Mouse (Mus musculus) G1E (cell line): ENCODE results near the gene Tns2. TPM values are rescaled to one million over a fixed set of nuclear protein-coding genes. Genes with fewer than 3 reads are reported as not detected.

Source experiments
- ATAC-seq: 2 replicates; pipeline ENCODE4 v1.8.0; 2016; ENCODE audit warnings: mild to moderate bottlenecking; ENCODE audit not compliant: insufficient number of reproducible peaks, poor library complexity, low FRiP score, severe bottlenecking; ENCODE audit errors: extremely low read depth
- DNase-seq: peaks from one replicate; pipeline ENCODE4 v3.0.0; 2012; ENCODE audit warnings: low spot score
- H3K27me3 ChIP-seq: 2 replicates; pipeline ENCODE4 v1.6.1; 2012; ENCODE audit warnings: mild to moderate bottlenecking, low read length, inconsistent platforms; ENCODE audit not compliant: insufficient read depth
- H3K36me3 ChIP-seq: replicated peaks from 2 replicates; pipeline ENCODE3; 2012; ENCODE audit warnings: mild to moderate bottlenecking, inconsistent platforms
- H3K4me1 ChIP-seq: 2 replicates; pipeline ENCODE4 v1.6.1; 2012; ENCODE audit warnings: low read depth, low read length, inconsistent platforms, mixed read lengths; ENCODE audit not compliant: insufficient read depth
- H3K4me3 ChIP-seq: 2 replicates; pipeline ENCODE4 v1.5.1; 2012; ENCODE audit warnings: low read depth, mild to moderate bottlenecking, inconsistent platforms, low read length, moderate library complexity, mixed read lengths
- H3K9me3 ChIP-seq: replicated peaks from 2 replicates; pipeline ENCODE4 v1.6.1; 2012; ENCODE audit warnings: inconsistent platforms
- CTCF ChIP-seq: IDR thresholded peaks from 2 replicates; pipeline ENCODE4 v1.5.1; 2012; ENCODE audit warnings: low read depth, low read length, inconsistent platforms, mixed read lengths
- GATA1 ChIP-seq: IDR thresholded peaks from 2 replicates; pipeline ENCODE4 v1.6.1; 2012; ENCODE audit warnings: borderline replicate concordance, low read length, inconsistent platforms, mixed read lengths
- GATA2 ChIP-seq: IDR thresholded peaks from 2 replicates; pipeline ENCODE4 v1.6.1; 2012; ENCODE audit warnings: low read depth, low read length, inconsistent platforms, borderline replicate concordance
- POLR2AphosphoS5 ChIP-seq: IDR thresholded peaks from 2 replicates; pipeline ENCODE4 v1.6.1; 2012; ENCODE audit warnings: low read depth, low read length, inconsistent platforms; ENCODE audit not compliant: insufficient replicate concordance
- TAL1 ChIP-seq: conservative IDR thresholded peaks from 2 replicates; pipeline ENCODE4 v1.6.1; 2012; ENCODE audit warnings: low read depth, low read length, inconsistent platforms, mixed read lengths
- polyA plus RNA-seq: library from polyadenylated mRNA; stranded (reverse); fragments of >175 nt; gene quantifications from 2 replicates; pipeline ENCODE4 v1.2.3, GENCODE M21; 2012
- total RNA-seq, 2 experiments: library from RNA; stranded (forward) in 1 of 2; stranded (reverse) in 1 of 2; fragments of 200-1000 nt in 1 of 2; fragments of >200 nt in 1 of 2; fragmentation: Nextera tagmentation in 1 of 2; gene quantifications; 2 replicates each; pipeline ENCODE4 v1.2.3; 2014 to 2017

The Tns2 gene
- total and polyA plus RNA-seq, 3 experiments = 0.55 to 2.3 TPM; not detected in 1

- H3K27me3 ChIP-seq = peaks cover 64% of the 10 kb centered on the region
- DNase-seq = no peak
- no peak for ATAC-seq
- H3K4me3 ChIP-seq = no peak overlapping the region
- no peak for TF ChIP-seq GATA1
- no peak for TF ChIP-seq POLR2AphosphoS5
- TF ChIP-seq TAL1 = no peak
- no peak for TF ChIP-seq GATA2
- no peak for TF ChIP-seq CTCF
- no peaks in the 10 kb centered on the region for H3K9me3 ChIP-seq
- H3K36me3 ChIP-seq = peaks cover 4% of the 10 kb centered on the region
- peaks cover 87% of the 10 kb centered on the region for H3K4me1 ChIP-seq
These were observed 3.8 kb downstream of the Tns2 start for GRCm38 (mm10) chr15:102103947-102104555.

- no peak overlapping the region for H3K4me3 ChIP-seq
- no peak for DNase-seq
- no peak for ATAC-seq
These were observed 5.1 kb downstream of the Tns2 start for GRCm38 (mm10) chr15:102105360-102105759.

GRCm38 (mm10) chr15:102105764-102106730 lies 5.8 kb downstream of the Tns2 start:
- TF ChIP-seq POLR2AphosphoS5 (no peak), TAL1 (no peak), GATA1 (no peak), CTCF (no peak), GATA2 (no peak)
- DNase-seq (no peak), ATAC-seq (no peak)
- peaks cover 78% of the 10 kb centered on the region for H3K27me3 ChIP-seq
- H3K36me3 ChIP-seq = no peaks in the 10 kb centered on the region
- no peaks in the 10 kb centered on the region for H3K9me3 ChIP-seq
- H3K4me3 ChIP-seq = no peak overlapping the region
- H3K4me1 ChIP-seq = peaks cover 84% of the 10 kb centered on the region

More at GRCm38 (mm10) chr15:102105360-102105759, 5.1 kb downstream of the Tns2 start:
- TF ChIP-seq GATA1 = no peak
- TF ChIP-seq TAL1 = no peak
- no peak for TF ChIP-seq POLR2AphosphoS5
- TF ChIP-seq CTCF = no peak
- no peak for TF ChIP-seq GATA2
- Histone ChIP-seq H3K4me1 (peaks cover 84% of the 10 kb centered on the region), H3K27me3 (peaks cover 71% of the 10 kb centered on the region), H3K9me3 (no peaks in the 10 kb centered on the region), H3K36me3 (no peaks in the 10 kb centered on the region)

DNA sequence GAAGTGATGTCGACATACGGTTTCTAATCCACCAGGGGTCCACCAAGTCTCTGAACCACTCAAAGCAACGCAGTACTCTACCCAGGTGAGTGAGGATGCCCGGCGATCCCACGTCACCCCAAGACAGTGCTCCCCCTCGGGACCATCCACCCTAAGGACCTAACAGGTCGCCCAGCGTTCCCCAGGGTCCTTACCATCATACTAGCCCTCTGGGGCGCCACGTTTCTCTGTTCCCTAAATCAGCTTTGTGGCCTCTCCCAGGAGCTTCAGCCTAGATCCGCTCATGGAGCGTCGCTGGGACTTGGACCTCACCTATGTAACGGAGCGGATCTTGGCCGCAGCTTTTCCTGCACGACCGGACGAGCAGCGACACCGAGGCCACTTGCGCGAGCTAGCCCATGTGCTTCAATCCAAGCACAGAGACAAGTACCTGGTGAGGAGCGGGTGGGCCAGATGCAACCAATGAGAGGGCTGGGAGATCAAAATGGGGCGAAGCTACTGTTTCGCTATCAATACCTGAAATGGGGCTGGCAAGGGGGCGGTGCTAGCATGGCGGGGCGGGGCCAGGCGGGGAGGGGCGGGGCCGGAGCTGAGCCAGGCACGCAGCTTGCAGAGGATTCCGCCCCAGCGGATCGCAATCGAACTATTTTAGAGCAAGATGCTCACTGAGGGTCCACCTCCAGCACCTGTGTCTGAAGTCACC lies 6.7 kb downstream of the Tns2 start:
- H3K36me3 ChIP-seq = no peaks in the 10 kb centered on the region
- ATAC-seq (no peak), DNase-seq (no peak)
- H3K4me1 ChIP-seq = peaks cover 77% of the 10 kb centered on the region
- peaks cover 79% of the 10 kb centered on the region for H3K27me3 ChIP-seq
- H3K9me3 ChIP-seq = no peaks in the 10 kb centered on the region
- H3K4me3 ChIP-seq = no peak overlapping the region; the same call in 1 of the 2 replicates
- TF ChIP-seq POLR2AphosphoS5 (no peak), GATA2 (no peak), TAL1 (no peak), GATA1 (no peak), CTCF (no peak)

DNA sequence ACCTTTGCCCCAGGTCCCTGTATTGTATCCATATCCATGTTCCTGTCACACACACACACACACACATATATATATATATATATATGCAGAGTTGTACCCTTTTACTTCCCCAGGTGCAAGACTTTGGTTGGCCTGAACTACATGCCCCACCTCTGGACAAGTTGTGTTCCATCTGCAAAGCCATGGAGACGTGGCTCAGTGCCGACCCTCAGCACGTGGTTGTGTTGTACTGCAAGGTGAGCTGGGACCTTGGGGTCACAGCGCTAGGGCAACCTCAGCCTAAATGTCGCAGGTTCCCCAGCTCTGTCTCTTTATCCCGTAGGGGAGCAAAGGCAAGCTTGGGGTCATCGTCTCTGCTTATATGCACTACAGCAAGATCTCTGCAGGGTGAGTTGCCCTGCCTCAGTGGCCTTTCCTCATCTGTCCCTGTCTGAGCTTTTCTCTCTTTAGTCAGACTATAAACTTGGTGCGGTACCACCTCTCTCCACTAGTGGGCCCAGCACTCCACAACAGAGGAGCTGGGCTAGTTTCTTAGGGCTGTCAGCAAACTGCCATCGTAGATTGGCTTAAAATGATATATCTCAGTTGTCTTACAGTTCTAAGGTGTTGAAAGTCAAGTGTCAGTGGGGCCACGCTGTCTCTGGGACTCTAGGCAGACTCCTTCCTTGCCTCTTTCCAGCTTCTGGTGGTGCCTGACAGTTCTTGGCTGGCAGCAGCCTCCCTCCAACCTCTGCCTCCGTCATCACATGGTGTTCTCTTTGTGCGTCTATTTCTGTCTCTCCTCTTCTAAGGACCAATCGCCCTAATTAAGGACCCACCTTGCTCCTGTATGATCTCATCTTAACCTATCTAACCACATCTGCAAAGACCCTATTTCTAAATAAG lies 7.7 kb downstream of the Tns2 start:
- Histone ChIP-seq H3K4me3 (no peak overlapping the region), H3K9me3 (no peaks in the 10 kb centered on the region), H3K27me3 (peaks cover 79% of the 10 kb centered on the region), H3K4me1 (peaks cover 67% of the 10 kb centered on the region), H3K36me3 (no peaks in the 10 kb centered on the region)
- ATAC-seq = 0 out of 2 replicates have a peak, but pooled peaks have one; percentile 24
- DNase-seq = peak; percentile 66
- peak; percentile 85 for TF ChIP-seq CTCF
- TF ChIP-seq TAL1 = no peak
